Mouse (Mus musculus): ENCODE results near the gene Zfp574.

The Zfp574 gene

GRCm38 (mm10) chr7:25071979-25072715, at the start of gene Zfp574, which contains the start of gene Grik5:
TSS of gene Zfp574 (plus strand) at chr7:25072567.
TSS of gene Grik5 (minus strand) at chr7:25072346.
- no peak for DNase-seq (ENCODE audit: low read depth, low spot score)

- DNase-seq (ENCODE audit: low read depth, low spot score): peak; percentile 65
Measured at GRCm38 (mm10) chr7:25025855-25026439, 46.4 kb upstream of the Zfp574 start.

GRCm38 (mm10) chr7:25026452-25026851, 45.9 kb upstream of the Zfp574 start:
- DNase-seq (ENCODE audit: low read depth, low spot score): no peak

- peak; percentile 80 for DNase-seq (ENCODE audit: low read depth, low spot score)
Measured at GRCm38 (mm10) chr7:25030032-25030753, 42.2 kb upstream of the Zfp574 start.

- DNase-seq (ENCODE audit: low read depth, low spot score): no peak
Measured at GRCm38 (mm10) chr7:25031528-25031927, 40.8 kb upstream of the Zfp574 start.

- no peak for DNase-seq (ENCODE audit: low read depth, low spot score)
Measured at GRCm38 (mm10) chr7:25034796-25035195, 37.6 kb upstream of the Zfp574 start.

GRCm38 (mm10) chr7:25035916-25036315, 36.5 kb upstream of the Zfp574 start:
- DNase-seq (ENCODE audit: low read depth, low spot score): peak; percentile 69

GRCm38 (mm10) chr7:25041921-25042320, 30.4 kb upstream of the Zfp574 start:
- no peak for DNase-seq (ENCODE audit: low read depth, low spot score)

GRCm38 (mm10) chr7:25044599-25044998, 27.8 kb upstream of the Zfp574 start:
- DNase-seq (ENCODE audit: low read depth, low spot score): peak; percentile 29

- DNase-seq (ENCODE audit: low read depth, low spot score): no peak
Measured at GRCm38 (mm10) chr7:25047363-25047762, 25.0 kb upstream of the Zfp574 start.

- no peak for DNase-seq (ENCODE audit: low read depth, low spot score)
Measured at GRCm38 (mm10) chr7:25049295-25049930, 23.0 kb upstream of the Zfp574 start.

- no peak for DNase-seq (ENCODE audit: low read depth, low spot score)
Measured at GRCm38 (mm10) chr7:25052587-25052986, 19.8 kb upstream of the Zfp574 start.

- no peak for DNase-seq (ENCODE audit: low read depth, low spot score)
Measured at GRCm38 (mm10) chr7:25056951-25057350, 15.4 kb upstream of the Zfp574 start.

GRCm38 (mm10) chr7:25057888-25058287, 14.5 kb upstream of the Zfp574 start:
- DNase-seq (ENCODE audit: low read depth, low spot score): no peak

GRCm38 (mm10) chr7:25058394-25058793, 14.0 kb upstream of the Zfp574 start:
- DNase-seq (ENCODE audit: low read depth, low spot score): no peak

- no peak for DNase-seq (ENCODE audit: low read depth, low spot score)
Measured at GRCm38 (mm10) chr7:25058836-25059235, 13.5 kb upstream of the Zfp574 start.

GRCm38 (mm10) chr7:25063346-25063745, 9.0 kb upstream of the Zfp574 start:
- DNase-seq (ENCODE audit: low read depth, low spot score): no peak

- no peak for DNase-seq (ENCODE audit: low read depth, low spot score)
Measured at GRCm38 (mm10) chr7:25063900-25064299, 8.5 kb upstream of the Zfp574 start.

- no peak for DNase-seq (ENCODE audit: low read depth, low spot score)
Measured at GRCm38 (mm10) chr7:25067338-25067737, 5.0 kb upstream of the Zfp574 start.

- no peak for DNase-seq (ENCODE audit: low read depth, low spot score)
Measured at GRCm38 (mm10) chr7:25067909-25068656, 4.3 kb upstream of the Zfp574 start.

- peak; percentile 63 for DNase-seq (ENCODE audit: low read depth, low spot score)
Measured at GRCm38 (mm10) chr7:25068724-25069123, 3.6 kb upstream of the Zfp574 start.

Measured in R1 (cell line).